Comparison of ENCODE assay signal across 27 mouse cellular contexts in the genomic region with DNA sequence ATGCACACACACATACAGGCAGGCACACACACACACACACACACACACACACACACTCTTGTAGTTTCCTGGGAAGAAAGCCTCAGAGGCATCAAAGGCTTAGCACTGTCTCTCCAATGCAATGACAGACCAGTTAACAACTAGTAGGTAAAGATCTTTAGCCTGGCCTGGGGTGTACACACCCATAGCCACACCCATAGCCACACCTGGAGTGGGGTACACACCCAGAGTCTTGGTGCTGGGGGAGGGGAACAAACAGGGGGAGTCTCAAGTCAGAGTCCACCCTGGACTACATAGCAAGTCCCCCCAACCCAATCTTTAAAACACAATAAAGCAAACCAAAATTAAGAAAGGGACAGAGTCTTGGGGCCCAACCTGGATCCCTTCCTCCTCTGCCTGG. TPM values are rescaled to one million over a fixed set of nuclear protein-coding genes. Genes with fewer than 3 reads are reported as not detected.
A peak's percentile ranks its signal among the peaks of the same experiment; 100 is the strongest.
DNase-seq lines count a peak whose midpoint lies in the region; ATAC-seq and TF ChIP-seq lines count a peak whose summit lies in the region.
"Not testable (repeated sequence)": the region's sequence is repeated elsewhere in the genome, so short reads cannot be mapped to it uniquely, and the experiment has no call there.
"Had no signal": no experiment of that assay in that cellular context is flagged by ENCODE, and none has a peak within 500 bp of the region (broad histone marks: within the 10 kb centered on the region; RNA-seq: fewer than 3 reads in every experiment).

No protein-coding gene starts in this region.

- H3K4me2 ChIP-seq in intestine, embryonic 15.5 days (replicated peaks); kidney, embryonic 14.5 days (replicated peaks; ENCODE audit: low read depth, low read length); liver, embryonic 11.5 days; liver, embryonic 14.5 days (ENCODE audit: low read depth); stomach, postnatal 0 days (replicated peaks; ENCODE audit: low read depth): not testable (repeated sequence)

- H3K9me3 ChIP-seq in intestine, embryonic 15.5 days; kidney, embryonic 14.5 days (ENCODE audit: control insufficient read depth, low read length); liver, embryonic 11.5 days (ENCODE audit: control insufficient read depth, low read length); liver, embryonic 14.5 days (ENCODE audit: control insufficient read depth, low read length); stomach, postnatal 0 days (ENCODE audit: control insufficient read depth, low read length): not testable (repeated sequence)

- H3K4me3 ChIP-seq in intestine, embryonic 15.5 days (replicated peaks); kidney, embryonic 14.5 days (ENCODE audit: low read length); liver, embryonic 11.5 days (ENCODE audit: low read depth, low read length); liver, embryonic 14.5 days (ENCODE audit: insufficient read depth in 1 of 2, low read depth in 2 of 2, low read length in 2 of 2); stomach, postnatal 0 days (ENCODE audit: low read depth, low read length): not testable (repeated sequence)

- not testable (repeated sequence) for H3K9ac ChIP-seq in intestine, embryonic 15.5 days; kidney, embryonic 14.5 days (ENCODE audit: low read depth, low read length); liver, embryonic 11.5 days (ENCODE audit: low read depth, low read length); liver, embryonic 14.5 days (replicated peaks); stomach, postnatal 0 days (ENCODE audit: low read length)

- ATAC-seq in erythroid progenitor cell, adult 5-6 weeks (replicated peaks; ENCODE audit: low FRiP score, poor library complexity, severe bottlenecking), result peak; percentile 51
- peak; percentile 71 for ATAC-seq in intestine, embryonic 15.5 days
- 0 out of 2 replicates have a peak, but pooled peaks have one; percentile 37 for ATAC-seq in kidney, embryonic 14.5 days (ENCODE audit: low FRiP score, low TSS enrichment)
- ATAC-seq in liver, embryonic 11.5 days (replicated peaks; ENCODE audit: low FRiP score), result peak; percentile 63
- ATAC-seq in liver, embryonic 14.5 days (ENCODE audit: insufficient read depth), result peak; percentile 59; the same call in 1 of the 2 replicates
- ATAC-seq in megakaryocyte-erythroid progenitor cell, adult 5-6 weeks (replicated peaks; ENCODE audit: low FRiP score, low TSS enrichment, poor library complexity, severe bottlenecking), result 0 out of 2 replicates have a peak, but pooled peaks have one; percentile 8
- ATAC-seq in stomach, postnatal 0 days (ENCODE audit: low FRiP score, low TSS enrichment), result peak; percentile 51; the same call in 1 of the 2 replicates

- not testable (repeated sequence) for H3K27ac ChIP-seq in intestine, embryonic 15.5 days; kidney, embryonic 14.5 days (ENCODE audit: low read depth, low read length); liver, embryonic 11.5 days (ENCODE audit: low read depth, low read length); liver, embryonic 14.5 days; stomach, postnatal 0 days (replicated peaks)

- not testable (repeated sequence) for TF ChIP-seq CTCF in liver, embryonic 14.5 days (IDR thresholded peaks at IDR 0.05; ENCODE audit: low read depth); stomach, postnatal 0 days (IDR thresholded peaks at IDR 0.05; ENCODE audit: low read depth)

- DNase-seq in liver, embryonic 11.5 days (ENCODE audit: low spot score); liver, embryonic 14.5 days (ENCODE audit: low read depth in 3 of 3, low spot score in 3 of 3); stomach, postnatal 0 days (ENCODE audit: low spot score): not testable (repeated sequence)

- not testable (repeated sequence) for H3K27me3 ChIP-seq in intestine, embryonic 15.5 days (replicated peaks); kidney, embryonic 14.5 days (ENCODE audit: control insufficient read depth, insufficient read depth, low read length); liver, embryonic 11.5 days (replicated peaks; ENCODE audit: control insufficient read depth, insufficient read depth, low read length); liver, embryonic 14.5 days (ENCODE audit: control insufficient read depth, insufficient read depth, low read length); stomach, postnatal 0 days (ENCODE audit: control insufficient read depth, insufficient read depth, low read length)

- H3K4me1 ChIP-seq in intestine, embryonic 15.5 days (replicated peaks); kidney, embryonic 14.5 days (ENCODE audit: control insufficient read depth, insufficient read depth, low read length); liver, embryonic 11.5 days (replicated peaks; ENCODE audit: control insufficient read depth, insufficient read depth, low read length); liver, embryonic 14.5 days (replicated peaks; ENCODE audit: control insufficient read depth in 2 of 2, insufficient read depth in 2 of 2, low read length in 1 of 2); stomach, postnatal 0 days (replicated peaks; ENCODE audit: control insufficient read depth, insufficient read depth): not testable (repeated sequence)

- not testable (repeated sequence) for TF ChIP-seq EP300 in liver, embryonic 14.5 days (IDR thresholded peaks at IDR 0.05; ENCODE audit: low read depth); stomach, postnatal 0 days (optimal IDR thresholded peaks at IDR 0.05)

- not testable (repeated sequence) for H3K36me3 ChIP-seq in intestine, embryonic 15.5 days; kidney, embryonic 14.5 days (ENCODE audit: control insufficient read depth, insufficient read depth, low read length); liver, embryonic 11.5 days (ENCODE audit: control insufficient read depth, insufficient read depth, low read length); liver, embryonic 14.5 days (replicated peaks; ENCODE audit: control insufficient read depth, insufficient read depth, low read depth); stomach, postnatal 0 days (ENCODE audit: control insufficient read depth, insufficient read depth, low read length)

RNA-seq across cellular contexts. Expression of gene Mettl7a3, which starts 2.6 kb away (rescaled TPM):
- not detected in 2 replicates for total RNA-seq in erythroid progenitor cell, adult 5-6 weeks (2015; ENCODE audit: low replicate concordance)
- total RNA-seq in erythroid progenitor cell, adult 5-6 weeks (2017; ENCODE audit: low replicate concordance), result not detected in 2 replicates
- polyA plus RNA-seq in intestine, embryonic 15.5 days (2015; fragmentation: Nextera tagmentation; extraction: Ambion mirVana), result 0.21 TPM in 1 of 2 replicates, not detected in the other
- not detected in 2 replicates for polyA plus RNA-seq in kidney, embryonic 14.5 days (2014; fragmentation: Nextera tagmentation; extraction: Ambion mirVana)
- polyA plus RNA-seq in liver, embryonic 11.5 days (2014; fragmentation: Nextera tagmentation; extraction: Ambion mirVana), result not detected in 2 replicates
- not detected in 2 replicates for polyA plus RNA-seq in liver, embryonic 14.5 days (2012; rRNA removed)
- not detected in 2 replicates for polyA plus RNA-seq in liver, embryonic 14.5 days (2014; fragmentation: Nextera tagmentation; extraction: Ambion mirVana)
- total RNA-seq in megakaryocyte-erythroid progenitor cell, adult 5-6 weeks (2014; fragmentation: Nextera tagmentation), result 0.26 TPM in 1 of 2 replicates, not detected in the other
- 1.7 TPM in 1 of 2 replicates, not detected in the other for total RNA-seq in megakaryocyte-erythroid progenitor cell, adult 5-6 weeks (2017)
- polyA plus RNA-seq in stomach, postnatal 0 days (2015; fragmentation: Nextera tagmentation; extraction: Ambion mirVana), result not detected in 2 replicates
- total RNA-seq: adrenal gland, postnatal 36 days; CH12.LX; granulocyte monocyte progenitor cell, adult 5-6 weeks; hematopoietic stem cell, adult 5-6 weeks had no signal
- polyA plus RNA-seq: forebrain, embryonic 12.5 days; forebrain, embryonic 15.5 days; G1E; heart, embryonic 10.5 days; heart, embryonic 14.5 days; heart, postnatal 0 days had no signal

RNA-seq across cellular contexts. Expression of gene Methig1, which starts 15.6 kb away (rescaled TPM):
- not detected in 2 replicates for total RNA-seq in erythroid progenitor cell, adult 5-6 weeks (2015; ENCODE audit: low replicate concordance)
- total RNA-seq in erythroid progenitor cell, adult 5-6 weeks (2017; ENCODE audit: low replicate concordance), result 0.91 TPM in 1 of 2 replicates, not detected in the other
- 0.14 and 0.15 TPM in 2 replicates for polyA plus RNA-seq in intestine, embryonic 15.5 days (2015; fragmentation: Nextera tagmentation; extraction: Ambion mirVana)
- polyA plus RNA-seq in kidney, embryonic 14.5 days (2014; fragmentation: Nextera tagmentation; extraction: Ambion mirVana), result 0.27 and 0.87 TPM in 2 replicates
- not detected in 2 replicates for polyA plus RNA-seq in liver, embryonic 11.5 days (2014; fragmentation: Nextera tagmentation; extraction: Ambion mirVana)
- 0.04 TPM in 1 of 2 replicates, not detected in the other for polyA plus RNA-seq in liver, embryonic 14.5 days (2012; rRNA removed)
- polyA plus RNA-seq in liver, embryonic 14.5 days (2014; fragmentation: Nextera tagmentation; extraction: Ambion mirVana), result 0.09 TPM in 1 of 2 replicates, not detected in the other
- not detected in 2 replicates for total RNA-seq in megakaryocyte-erythroid progenitor cell, adult 5-6 weeks (2014; fragmentation: Nextera tagmentation)
- not detected in 2 replicates for total RNA-seq in megakaryocyte-erythroid progenitor cell, adult 5-6 weeks (2017)
- 0.17 TPM in 1 of 2 replicates, not detected in the other for polyA plus RNA-seq in stomach, postnatal 0 days (2015; fragmentation: Nextera tagmentation; extraction: Ambion mirVana)
- total RNA-seq: CH12.LX; G1E; gastrocnemius, postnatal 10 days; gastrocnemius, postnatal 36 days; granulocyte monocyte progenitor cell, adult 5-6 weeks; heart, postnatal 25 days; hematopoietic stem cell, adult 5-6 weeks had no signal
- polyA plus RNA-seq: embryonic facial prominence, embryonic 14.5 days; forebrain, embryonic 12.5 days; forebrain, embryonic 15.5 days; heart, adult 2 months; heart, embryonic 14.5 days; heart, postnatal 0 days; hindbrain, embryonic 12.5 days; hindbrain, embryonic 15.5 days had no signal

RNA-seq across cellular contexts. Expression of gene Mettl7a2, which starts 15.7 kb away (rescaled TPM):
- total RNA-seq in erythroid progenitor cell, adult 5-6 weeks (2015; ENCODE audit: low replicate concordance), result not detected in 2 replicates
- total RNA-seq in erythroid progenitor cell, adult 5-6 weeks (2017; ENCODE audit: low replicate concordance), result not detected in 2 replicates
- not detected in 2 replicates for polyA plus RNA-seq in intestine, embryonic 15.5 days (2015; fragmentation: Nextera tagmentation; extraction: Ambion mirVana)
- polyA plus RNA-seq in kidney, embryonic 14.5 days (2014; fragmentation: Nextera tagmentation; extraction: Ambion mirVana), result not detected in 2 replicates
- not detected in 2 replicates for polyA plus RNA-seq in liver, embryonic 11.5 days (2014; fragmentation: Nextera tagmentation; extraction: Ambion mirVana)
- not detected in 2 replicates for polyA plus RNA-seq in liver, embryonic 14.5 days (2012; rRNA removed)
- polyA plus RNA-seq in liver, embryonic 14.5 days (2014; fragmentation: Nextera tagmentation; extraction: Ambion mirVana), result 0.11 TPM in 1 of 2 replicates, not detected in the other
- total RNA-seq in megakaryocyte-erythroid progenitor cell, adult 5-6 weeks (2014; fragmentation: Nextera tagmentation), result not detected in 2 replicates
- not detected in 2 replicates for total RNA-seq in megakaryocyte-erythroid progenitor cell, adult 5-6 weeks (2017)
- polyA plus RNA-seq in stomach, postnatal 0 days (2015; fragmentation: Nextera tagmentation; extraction: Ambion mirVana), result not detected in 2 replicates
- total RNA-seq: CH12.LX; granulocyte monocyte progenitor cell, adult 5-6 weeks; hematopoietic stem cell, adult 5-6 weeks had no signal
- polyA plus RNA-seq: embryonic facial prominence, embryonic 11.5 days; embryonic facial prominence, embryonic 14.5 days; forebrain, embryonic 12.5 days; forebrain, embryonic 15.5 days; heart, adult 2 months; heart, embryonic 10.5 days; heart, embryonic 14.5 days; heart, postnatal 0 days; hindbrain, embryonic 12.5 days; hindbrain, embryonic 15.5 days had no signal

RNA-seq across cellular contexts. Expression of gene Higd1c, which starts 27.0 kb away (rescaled TPM):
- total RNA-seq in erythroid progenitor cell, adult 5-6 weeks (2015; ENCODE audit: low replicate concordance), result not detected in 2 replicates
- not detected in 2 replicates for total RNA-seq in erythroid progenitor cell, adult 5-6 weeks (2017; ENCODE audit: low replicate concordance)
- polyA plus RNA-seq in intestine, embryonic 15.5 days (2015; fragmentation: Nextera tagmentation; extraction: Ambion mirVana), result 0.40 TPM in 1 of 2 replicates, not detected in the other
- 0.77 TPM in 1 of 2 replicates, not detected in the other for polyA plus RNA-seq in kidney, embryonic 14.5 days (2014; fragmentation: Nextera tagmentation; extraction: Ambion mirVana)
- polyA plus RNA-seq in liver, embryonic 11.5 days (2014; fragmentation: Nextera tagmentation; extraction: Ambion mirVana), result not detected in 2 replicates
- polyA plus RNA-seq in liver, embryonic 14.5 days (2012; rRNA removed), result not detected in 2 replicates
- not detected in 2 replicates for polyA plus RNA-seq in liver, embryonic 14.5 days (2014; fragmentation: Nextera tagmentation; extraction: Ambion mirVana)
- not detected in 2 replicates for total RNA-seq in megakaryocyte-erythroid progenitor cell, adult 5-6 weeks (2014; fragmentation: Nextera tagmentation)
- total RNA-seq in megakaryocyte-erythroid progenitor cell, adult 5-6 weeks (2017), result not detected in 2 replicates
- polyA plus RNA-seq in stomach, postnatal 0 days (2015; fragmentation: Nextera tagmentation; extraction: Ambion mirVana), result not detected in 2 replicates
- total RNA-seq: adrenal gland, adult 18-20 months; adrenal gland, postnatal 36 days; CH12.LX; G1E; gastrocnemius, postnatal 10 days; gastrocnemius, postnatal 36 days; granulocyte monocyte progenitor cell, adult 5-6 weeks; heart, adult 2 months; heart, postnatal 25 days; hematopoietic stem cell, adult 5-6 weeks had no signal
- polyA plus RNA-seq: embryonic facial prominence, embryonic 11.5 days; embryonic facial prominence, embryonic 14.5 days; forebrain, embryonic 12.5 days; forebrain, embryonic 15.5 days; G1E; heart, adult 2 months; heart, embryonic 10.5 days; heart, embryonic 14.5 days; heart, postnatal 0 days; hindbrain, embryonic 12.5 days; Patski had no signal

RNA-seq across cellular contexts. Expression of gene Mettl7a1, which starts 33.4 kb away (rescaled TPM):
- 36.4 and 54.1 TPM in 2 replicates for total RNA-seq in erythroid progenitor cell, adult 5-6 weeks (2015; ENCODE audit: low replicate concordance)
- total RNA-seq in erythroid progenitor cell, adult 5-6 weeks (2017; ENCODE audit: low replicate concordance), result 117 and 127 TPM in 2 replicates
- 4.2 and 4.6 TPM in 2 replicates for polyA plus RNA-seq in intestine, embryonic 15.5 days (2015; fragmentation: Nextera tagmentation; extraction: Ambion mirVana)
- 10.0 and 17.4 TPM in 2 replicates for polyA plus RNA-seq in kidney, embryonic 14.5 days (2014; fragmentation: Nextera tagmentation; extraction: Ambion mirVana)
- 4.4 and 5.7 TPM in 2 replicates for polyA plus RNA-seq in liver, embryonic 11.5 days (2014; fragmentation: Nextera tagmentation; extraction: Ambion mirVana)
- polyA plus RNA-seq in liver, embryonic 14.5 days (2012; rRNA removed), result 19.1 and 22.9 TPM in 2 replicates
- polyA plus RNA-seq in liver, embryonic 14.5 days (2014; fragmentation: Nextera tagmentation; extraction: Ambion mirVana), result 4.0 and 4.7 TPM in 2 replicates
- total RNA-seq in megakaryocyte-erythroid progenitor cell, adult 5-6 weeks (2014; fragmentation: Nextera tagmentation), result 38.9 and 45.1 TPM in 2 replicates
- 65.6 and 68.2 TPM in 2 replicates for total RNA-seq in megakaryocyte-erythroid progenitor cell, adult 5-6 weeks (2017)
- polyA plus RNA-seq in stomach, postnatal 0 days (2015; fragmentation: Nextera tagmentation; extraction: Ambion mirVana), result 9.1 and 9.5 TPM in 2 replicates

Comparison
In these comparisons a context has a peak if more than half of its experiments do, and no peak if none do; other contexts are left out.
1. ATAC-seq: peak in every context shown above with its lines; median percentile 71 in intestine, embryonic 15.5 days; 63 in liver, embryonic 11.5 days; 59 in liver, embryonic 14.5 days; 51 in erythroid progenitor cell, adult 5-6 weeks; 51 in stomach, postnatal 0 days; 37 in kidney, embryonic 14.5 days; 8 in megakaryocyte-erythroid progenitor cell, adult 5-6 weeks.